Mouse (Mus musculus): ENCODE data around the gene Sema3b.

The Sema3b gene

GRCm38 (mm10) chr9:107612191-107612944 is 3.3 kb upstream of the Sema3b start:
- peak; percentile 99 for DNase-seq

DNA sequence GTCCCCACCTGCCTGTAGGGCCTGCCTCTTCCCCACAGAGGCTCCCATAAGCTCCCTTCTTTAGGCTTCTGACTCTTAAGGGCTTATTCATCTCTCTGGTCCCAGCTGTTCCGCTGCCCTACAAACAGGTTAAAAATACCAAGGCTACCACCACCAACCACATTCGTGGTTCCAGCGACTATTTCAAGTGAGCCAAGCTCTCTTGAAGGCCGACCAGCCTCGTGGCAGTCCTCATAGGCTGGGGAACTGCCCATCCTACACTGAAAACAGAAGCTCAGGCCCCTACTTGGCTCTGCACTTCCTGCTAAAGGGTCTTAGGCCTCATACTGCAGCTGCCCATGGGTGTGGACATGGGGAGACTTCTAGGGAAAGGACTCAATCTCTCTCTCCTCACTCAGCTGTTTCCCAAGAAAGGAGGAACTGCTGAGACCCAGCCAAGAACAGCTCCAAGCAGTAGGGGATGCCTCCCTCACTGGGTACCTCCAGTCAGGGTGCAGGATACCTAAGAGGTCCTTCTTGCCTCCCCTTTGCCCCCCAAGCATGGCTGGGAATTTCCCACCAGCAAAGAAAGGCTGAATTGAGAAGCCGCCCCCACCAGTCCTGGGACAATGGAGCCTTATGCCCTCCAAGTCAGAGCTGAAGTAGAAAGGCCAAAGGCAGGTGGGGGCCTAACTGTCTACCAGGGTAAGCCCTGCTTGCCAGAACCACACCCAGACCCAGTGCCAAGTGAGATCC is 2.6 kb upstream of the Sema3b start:
- peak in 1 of 2 experiments; percentile 31 for DNase-seq

- no peak for DNase-seq
Observed at GRCm38 (mm10) chr9:107609433-107609830, 403 bp upstream of the Sema3b start.

DNA sequence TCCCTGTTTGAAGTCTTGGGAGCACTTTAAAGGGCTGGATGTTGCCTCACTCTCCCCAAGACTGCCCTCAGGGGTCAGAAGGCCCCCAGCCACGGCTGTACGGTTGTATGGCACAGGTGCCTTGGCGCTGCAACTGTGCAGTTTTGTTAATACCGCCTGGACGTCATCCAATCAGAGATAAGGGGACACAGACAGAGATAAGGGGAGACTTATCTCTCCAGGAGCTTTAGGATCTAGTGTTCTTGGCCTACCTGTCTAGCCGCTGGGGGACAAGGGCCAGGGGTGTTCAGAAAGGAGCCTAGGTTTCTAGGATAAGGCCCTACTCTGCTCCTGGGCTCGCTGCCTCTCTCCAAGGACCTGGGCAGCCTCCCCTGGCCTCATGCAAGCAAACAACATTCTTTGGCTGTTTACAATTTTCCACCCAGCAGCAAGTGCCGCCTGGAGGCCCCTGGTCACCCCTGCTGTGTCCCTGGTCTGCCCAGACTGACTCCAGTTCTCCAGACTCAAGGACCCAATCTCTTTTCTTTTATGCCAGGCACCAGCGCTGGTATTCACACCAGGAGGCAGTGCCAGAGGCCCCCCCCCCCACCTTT is 1.3 kb downstream of the Sema3b start:
- no peak for DNase-seq

DNA sequence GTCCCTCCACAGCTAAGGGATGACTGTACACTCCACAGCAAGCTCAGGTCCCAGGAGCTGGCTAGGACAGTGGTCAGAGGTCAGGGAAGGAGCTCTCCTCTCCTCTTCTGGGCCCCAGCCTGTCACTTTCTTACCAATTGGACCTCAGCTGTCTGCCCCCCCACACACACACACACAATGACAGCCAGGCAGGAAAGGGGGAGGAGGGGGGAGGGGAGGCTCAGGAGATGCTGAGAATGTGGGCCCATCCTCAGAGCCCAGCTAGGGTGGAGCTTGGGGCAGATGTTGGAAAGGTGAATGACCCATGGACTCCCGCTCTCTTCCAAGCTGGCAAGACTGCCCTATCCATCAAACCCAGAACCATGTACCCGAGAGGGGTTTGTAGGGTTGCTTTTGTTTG is 2.0 kb downstream of the Sema3b start:
- peak in 1 of 2 experiments; percentile 57 for DNase-seq

DNA sequence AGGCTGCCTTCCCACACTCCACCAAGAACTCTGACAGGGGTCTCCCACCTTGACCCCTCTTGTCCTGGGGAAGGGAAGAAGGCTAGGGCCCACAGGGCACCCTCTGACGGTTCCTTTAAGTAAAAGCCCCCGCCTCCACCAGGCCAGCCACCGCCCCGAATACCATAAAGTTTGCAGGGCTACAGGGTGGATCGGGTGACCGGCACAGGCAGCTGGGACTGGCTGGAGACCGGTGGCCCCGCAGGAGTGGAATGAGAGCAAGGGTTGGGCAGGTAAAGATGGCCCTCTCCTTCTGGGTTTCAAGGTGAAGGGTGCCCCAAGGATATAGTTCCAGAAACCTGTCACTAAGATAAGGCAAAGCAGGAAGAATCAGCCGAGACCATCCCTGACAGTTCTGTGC is 2.4 kb downstream of the Sema3b start:
- peak; percentile 67 to 79 for DNase-seq

GRCm38 (mm10) chr9:107605041-107605661 is 3.9 kb downstream of the Sema3b start:
- DNase-seq = peak; percentile 66 to 81

DNA sequence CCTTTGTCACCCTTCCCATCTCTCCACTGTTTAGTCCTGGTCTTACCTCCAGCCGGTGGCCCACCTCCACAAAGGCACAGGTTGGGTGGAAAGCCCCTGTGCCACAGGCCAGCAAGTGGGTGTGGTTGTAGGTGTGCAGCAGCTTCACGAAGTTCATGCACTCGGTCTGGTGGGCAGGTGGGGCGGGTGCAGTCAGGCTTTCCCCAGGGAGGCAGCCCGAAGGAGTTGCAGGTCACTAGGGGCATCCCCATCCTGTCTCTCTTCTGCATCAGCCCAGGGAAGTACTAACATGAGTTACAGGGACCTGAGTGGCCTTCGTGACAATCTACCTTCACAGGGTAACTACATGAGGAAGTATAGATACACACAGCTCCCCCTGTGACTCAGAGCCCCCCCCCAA is 5.8 kb downstream of the Sema3b start:
- no peak for DNase-seq

- DNase-seq = peak; percentile 96 to 99
Observed at GRCm38 (mm10) chr9:107602068-107602648, 6.9 kb downstream of the Sema3b start.

GRCm38 (mm10) chr9:107601275-107601674 is 7.8 kb downstream of the Sema3b start:
- no peak for DNase-seq

DNA sequence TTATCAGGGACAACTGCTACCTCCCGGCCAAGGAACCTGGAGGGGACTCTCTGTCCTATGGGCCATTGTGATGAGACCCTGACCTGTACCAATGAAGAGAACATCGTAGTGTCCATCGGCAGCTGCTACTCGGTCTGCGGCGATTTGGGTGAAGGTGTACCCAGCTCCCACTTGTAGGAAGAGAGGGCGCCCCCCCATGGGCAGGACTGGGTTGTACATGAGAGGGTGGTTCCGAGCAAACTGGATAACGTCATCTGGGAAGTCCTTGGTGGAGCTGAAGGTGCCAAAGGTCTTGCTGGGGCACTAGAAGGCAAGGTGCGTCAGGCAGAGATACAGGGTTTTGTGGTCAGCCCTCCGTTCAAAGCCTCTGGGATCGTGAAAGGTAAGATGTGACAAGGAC is 8.3 kb downstream of the Sema3b start:
- DNase-seq = peak; percentile 47 to 53

DNA sequence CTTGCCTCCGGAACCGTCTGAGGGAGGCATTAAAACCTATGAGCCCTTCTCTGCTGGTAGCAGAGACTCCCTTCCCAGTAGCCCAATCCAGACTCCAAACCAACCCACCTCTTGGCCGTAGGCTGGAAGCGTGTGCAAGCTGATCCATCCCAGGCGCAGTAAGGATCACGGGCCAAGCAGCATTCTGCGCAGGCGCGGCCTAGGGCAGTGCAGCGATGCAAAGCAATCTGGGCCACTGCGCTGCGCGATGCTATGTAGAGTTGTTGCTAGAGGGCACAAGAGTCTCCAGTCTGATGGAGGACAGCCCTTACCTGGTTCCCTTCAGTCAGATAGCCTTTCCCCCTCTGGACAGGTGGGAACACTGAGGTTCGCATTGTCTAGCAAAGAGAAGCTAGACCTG is 9.2 kb downstream of the Sema3b start:
- peak; percentile 62 to 69 for DNase-seq

- no peak for DNase-seq
Observed at GRCm38 (mm10) chr9:107599433-107599832, 9.6 kb downstream of the Sema3b start.

DNA sequence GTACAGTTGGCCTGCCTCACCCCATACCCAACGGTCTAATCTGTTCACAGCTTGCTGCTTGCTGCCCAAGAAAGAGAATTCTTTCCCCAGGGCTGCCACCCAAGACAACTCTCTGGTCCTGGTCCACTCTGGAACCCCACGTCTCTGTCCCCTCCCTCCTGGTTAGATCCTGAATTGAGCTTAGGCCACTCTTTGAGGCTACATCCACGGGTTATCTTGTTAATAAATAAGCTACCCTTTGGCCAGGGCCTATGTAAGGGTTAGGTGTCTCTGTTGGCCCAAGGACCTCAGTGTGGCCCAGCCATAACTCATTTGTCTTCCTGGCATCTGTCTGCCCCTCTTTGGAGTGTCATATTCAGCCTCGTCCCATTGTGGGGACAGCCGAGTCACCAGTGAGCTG is 10.6 kb downstream of the Sema3b start:
- no peak for DNase-seq

DNA sequence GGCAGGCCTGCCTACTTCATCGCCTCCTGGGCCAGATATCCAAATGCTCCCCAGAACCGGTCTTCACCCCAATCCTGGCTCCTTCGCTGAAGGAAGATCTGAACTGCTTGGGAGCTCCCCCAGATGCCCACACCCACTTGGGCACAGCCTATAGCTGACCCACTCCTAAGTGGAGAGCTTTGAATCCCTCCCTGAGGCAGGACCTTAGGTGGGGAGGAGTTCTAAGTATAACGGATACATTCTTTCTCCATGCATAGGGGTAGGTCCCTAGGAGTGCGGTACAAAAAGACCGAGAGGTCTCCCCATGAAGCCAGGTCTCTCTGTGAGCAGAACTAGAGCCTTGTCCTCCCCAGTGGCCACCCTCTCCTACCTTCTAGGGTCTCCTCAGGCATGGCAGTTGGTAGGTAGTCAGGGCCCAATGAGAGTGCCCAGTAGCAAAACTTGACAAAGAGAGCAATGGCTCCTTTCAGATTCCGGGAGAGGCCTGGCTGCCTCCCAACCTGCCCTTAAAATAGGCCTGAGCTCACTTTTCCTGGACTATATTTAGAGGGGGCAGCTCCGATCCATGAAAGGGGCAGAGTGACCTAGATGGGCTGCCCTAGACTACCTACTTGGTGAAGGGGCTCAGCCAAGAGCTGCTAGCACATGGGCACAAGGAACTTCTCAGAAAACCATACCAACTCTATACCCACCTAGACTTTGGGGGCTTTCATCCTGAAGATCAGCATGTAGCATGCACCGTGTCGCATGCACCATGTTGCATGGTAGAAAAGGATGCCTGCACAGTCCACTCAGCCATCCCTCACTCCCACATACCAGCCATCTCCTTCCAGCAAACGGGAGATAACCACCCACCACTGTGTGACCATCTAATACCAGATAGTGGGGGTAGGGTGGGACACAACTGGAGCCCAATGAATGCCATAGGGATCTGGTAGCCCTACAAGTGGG is 12.1 kb downstream of the Sema3b start:
- no peak for DNase-seq

GRCm38 (mm10) chr9:107594281-107595062 is 14.6 kb downstream of the Sema3b start:
- DNase-seq = no peak

- DNase-seq = no peak
Observed at GRCm38 (mm10) chr9:107593101-107593976, 15.7 kb downstream of the Sema3b start.

- DNase-seq = no peak
Observed at GRCm38 (mm10) chr9:107590773-107591060, 18.3 kb downstream of the Sema3b start.

DNA sequence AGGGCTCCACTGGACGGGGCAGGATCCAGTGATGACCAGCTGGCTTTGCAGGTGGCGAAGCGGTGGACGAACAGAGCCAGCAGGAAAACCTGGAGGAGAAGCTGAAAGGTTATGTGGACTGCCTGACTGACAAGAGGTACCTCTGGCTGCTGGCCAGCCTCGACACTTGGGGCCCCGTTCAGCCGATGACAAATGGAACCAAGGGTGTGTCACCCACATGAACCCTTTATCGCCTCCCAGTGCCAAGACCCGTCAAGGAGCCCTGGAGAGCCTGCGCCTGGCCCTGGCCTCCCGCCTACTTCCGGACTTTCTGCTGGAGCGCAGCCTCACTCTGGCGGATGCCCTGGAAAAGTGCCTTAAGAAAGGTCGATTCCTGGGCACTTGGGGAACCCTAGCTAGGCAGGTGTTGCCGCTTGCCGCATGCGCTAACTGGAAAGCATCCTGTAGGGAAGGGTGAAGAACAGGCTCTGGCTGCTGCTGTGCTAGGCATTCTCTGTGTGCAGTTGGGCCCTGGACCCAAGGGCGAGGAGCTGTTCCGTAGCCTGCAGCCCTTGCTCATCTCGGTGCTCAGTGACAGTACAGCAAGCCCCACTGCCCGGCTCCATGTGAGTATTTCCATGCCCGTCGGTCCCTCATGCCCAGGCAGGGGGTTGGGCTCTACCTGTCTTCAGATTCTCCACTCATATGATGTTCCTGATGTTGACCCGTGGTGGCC is 18.8 kb downstream of the Sema3b start:
- peak in 1 of 2 experiments; percentile 49 for DNase-seq

Measured in kidney, postnatal 4 days (tissue).